Mouse (Mus musculus) heart, adult 18-20 months (tissue): ENCODE results near the gene Cntnap1. TPM values are rescaled to one million over a fixed set of nuclear protein-coding genes. Genes with fewer than 3 reads are reported as not detected.

ENCODE experiments used
- DNase-seq, 2 experiments: peaks; one replicate each; pipeline ENCODE4 v3.0.0; 2021 to 2022; ENCODE audit warnings: mixed read lengths in 1 of 2
- total RNA-seq, 2 experiments: library from RNA; stranded (reverse); gene quantifications; 2 replicates each; pipeline ENCODE4 v1.2.3; 2021

Cntnap1 gene
- total RNA-seq, 2 experiments from 2014 or later = 1.1 to 1.9 TPM

GRCm38 (mm10) chr11:101185441-101185840, 15.1 kb downstream of the Cntnap1 start:
- DNase-seq = no peak

GRCm38 (mm10) chr11:101186526-101187247, 16.4 kb downstream of the Cntnap1 start:
- no peak for DNase-seq

- no peak for DNase-seq
Measured at GRCm38 (mm10) chr11:101187541-101187940, 17.2 kb downstream of the Cntnap1 start.

GRCm38 (mm10) chr11:101188166-101188805, 18.0 kb downstream of the Cntnap1 start:
- no peak for DNase-seq

GRCm38 (mm10) chr11:101189495-101190180, 19.3 kb downstream of the Cntnap1 start:
- peak; percentile 74 to 88 for DNase-seq

GRCm38 (mm10) chr11:101190181-101190912, 20.0 kb downstream of the Cntnap1 start:
- no peak for DNase-seq

GRCm38 (mm10) chr11:101190913-101191907, 20.9 kb downstream of the Cntnap1 start:
- peak in 1 of 2 experiments; percentile 37 for DNase-seq

- no peak for DNase-seq
Measured at GRCm38 (mm10) chr11:101191919-101192470, 21.7 kb downstream of the Cntnap1 start.

GRCm38 (mm10) chr11:101192646-101193045, 22.3 kb downstream of the Cntnap1 start:
- no peak for DNase-seq

- DNase-seq = no peak
Measured at GRCm38 (mm10) chr11:101193076-101193475, 22.8 kb downstream of the Cntnap1 start.

GRCm38 (mm10) chr11:101194137-101194536, 23.8 kb downstream of the Cntnap1 start:
- no peak for DNase-seq

- no peak for DNase-seq
Measured at GRCm38 (mm10) chr11:101194643-101195042, 24.3 kb downstream of the Cntnap1 start.

- no peak for DNase-seq
Measured at GRCm38 (mm10) chr11:101195101-101195500, 24.8 kb downstream of the Cntnap1 start.

- DNase-seq = no peak
Measured at GRCm38 (mm10) chr11:101195571-101195970, 25.2 kb downstream of the Cntnap1 start.

GRCm38 (mm10) chr11:101196175-101196574, 25.9 kb downstream of the Cntnap1 start:
- DNase-seq = no peak

GRCm38 (mm10) chr11:101199555-101199954, 29.2 kb downstream of the Cntnap1 start:
- no peak for DNase-seq

- DNase-seq = no peak
Measured at GRCm38 (mm10) chr11:101200986-101201385, 30.7 kb downstream of the Cntnap1 start.

GRCm38 (mm10) chr11:101211970-101212369, 41.6 kb downstream of the Cntnap1 start:
- DNase-seq = peak; percentile 69 to 86

- no peak for DNase-seq
Measured at GRCm38 (mm10) chr11:101216936-101217335, 46.6 kb downstream of the Cntnap1 start.

GRCm38 (mm10) chr11:101218436-101219055, 48.2 kb downstream of the Cntnap1 start:
- no peak for DNase-seq
